Mouse (Mus musculus): ENCODE measurements around the gene Cnot6l.

The Cnot6l gene

GRCm38 (mm10) chr5:96161578-96162398, 2.2 kb downstream of the Cnot6l start:
- peak; percentile 68 for DNase-seq

- DNase-seq = no peak
Observed at GRCm38 (mm10) chr5:96161263-96161577, 2.8 kb downstream of the Cnot6l start.

- peak; percentile 70 for DNase-seq
Observed at GRCm38 (mm10) chr5:96160467-96161262, 3.3 kb downstream of the Cnot6l start.

GRCm38 (mm10) chr5:96142351-96142750, 21.6 kb downstream of the Cnot6l start:
- no peak for DNase-seq

- DNase-seq = no peak
Observed at GRCm38 (mm10) chr5:96130683-96131082, 33.3 kb downstream of the Cnot6l start.

- no peak for DNase-seq
Observed at GRCm38 (mm10) chr5:96126856-96127255, 37.1 kb downstream of the Cnot6l start.

GRCm38 (mm10) chr5:96114943-96115342, 49.0 kb downstream of the Cnot6l start:
- no peak for DNase-seq

- DNase-seq = no peak
Observed at GRCm38 (mm10) chr5:96104644-96105043, 59.3 kb downstream of the Cnot6l start.

- peak; percentile 20 for DNase-seq
Observed at GRCm38 (mm10) chr5:96091468-96091867, 72.5 kb downstream of the Cnot6l start.

- DNase-seq = no peak
Observed at GRCm38 (mm10) chr5:96085324-96085723, 78.6 kb downstream of the Cnot6l start.

GRCm38 (mm10) chr5:96079026-96079425, 84.9 kb downstream of the Cnot6l start:
- DNase-seq = peak; percentile 12

- DNase-seq = no peak
Observed at GRCm38 (mm10) chr5:96065591-96065990, 98.4 kb downstream of the Cnot6l start.

GRCm38 (mm10) chr5:96042492-96042891, 121.5 kb downstream of the Cnot6l start:
- no peak for DNase-seq

- no peak for DNase-seq
Observed at GRCm38 (mm10) chr5:96041507-96042104, 122.4 kb downstream of the Cnot6l start.

GRCm38 (mm10) chr5:96039188-96039840, 124.7 kb downstream of the Cnot6l start:
- no peak for DNase-seq

GRCm38 (mm10) chr5:96037684-96038121, 126.3 kb downstream of the Cnot6l start:
- DNase-seq = no peak

- DNase-seq = no peak
Observed at GRCm38 (mm10) chr5:96036125-96036672, 127.8 kb downstream of the Cnot6l start.

GRCm38 (mm10) chr5:96034101-96034500, 129.9 kb downstream of the Cnot6l start:
- no peak for DNase-seq

GRCm38 (mm10) chr5:96029821-96030220, 134.2 kb downstream of the Cnot6l start:
- DNase-seq = no peak

Measured in lung, postnatal 36 days (tissue).